Mouse (Mus musculus) heart, embryonic 15.5 days (tissue): Measurements from ENCODE around the gene Pdk2. TPM values are rescaled to one million over a fixed set of nuclear protein-coding genes. Genes with fewer than 3 reads are reported as not detected.

Experiments
- ATAC-seq: fragments of 200-750 bp; cut with Nextera tagmentation; replicated peaks from 2 replicates; pipeline ENCODE4 v1.8.0; 2017; ENCODE audit warnings: low read depth, moderate TSS enrichment; ENCODE audit not compliant: insufficient number of reproducible peaks, insufficient read depth, low FRiP score
- H3K27ac ChIP-seq: fragments of 300-500 bp; sonication (generic); 2 replicates; pipeline ENCODE4 v1.5.1; 2015; ENCODE audit warnings: mild to moderate bottlenecking, inconsistent platforms
- H3K27me3 ChIP-seq: fragments of 300-500 bp; sonication (generic); 2 replicates; pipeline ENCODE4 v1.6.1; 2015; ENCODE audit warnings: inconsistent platforms
- H3K36me3 ChIP-seq: fragments of 300-500 bp; sonication (generic); 2 replicates; pipeline ENCODE4 v1.6.1; 2015; ENCODE audit warnings: mild to moderate bottlenecking, inconsistent platforms
- H3K4me1 ChIP-seq: fragments of 300-500 bp; sonication (generic); replicated peaks from 2 replicates; pipeline ENCODE4 v1.6.1; 2015; ENCODE audit warnings: inconsistent platforms
- H3K4me2 ChIP-seq: fragments of 300-500 bp; sonication (generic); 2 replicates; pipeline ENCODE4 v1.6.1; 2015; ENCODE audit warnings: inconsistent platforms, mild to moderate bottlenecking, moderate library complexity
- H3K4me3 ChIP-seq: fragments of 300-500 bp; sonication (generic); 2 replicates; pipeline ENCODE4 v1.5.1; 2015; ENCODE audit warnings: mild to moderate bottlenecking, inconsistent platforms
- H3K9ac ChIP-seq: fragments of 300-500 bp; sonication (generic); 2 replicates; pipeline ENCODE4 v1.6.1; 2015; ENCODE audit warnings: mild to moderate bottlenecking, inconsistent platforms
- H3K9me3 ChIP-seq: fragments of 300-500 bp; sonication (generic); replicated peaks from 2 replicates; pipeline ENCODE4 v1.6.1; 2016; ENCODE audit warnings: inconsistent platforms
- WGBS: fragments of 180-500 bp; shearing (Covaris S2); methylation state at CpG from one replicate; pipeline ENCODE4 v1.1.7; 2015; ENCODE audit warnings: mixed read lengths; 5-methylcytosine and 5-hydroxymethylcytosine counted together
- polyA plus RNA-seq: library from polyadenylated mRNA; unstranded; fragments of >200 nt; fragmentation: Nextera tagmentation; extraction: Ambion mirVana; gene quantifications from 2 replicates; pipeline ENCODE4 v1.2.1, GENCODE M21; 2015

The Pdk2 gene
- polyA plus RNA-seq, 1 experiment from 2014 or later = 114 TPM

DNA sequence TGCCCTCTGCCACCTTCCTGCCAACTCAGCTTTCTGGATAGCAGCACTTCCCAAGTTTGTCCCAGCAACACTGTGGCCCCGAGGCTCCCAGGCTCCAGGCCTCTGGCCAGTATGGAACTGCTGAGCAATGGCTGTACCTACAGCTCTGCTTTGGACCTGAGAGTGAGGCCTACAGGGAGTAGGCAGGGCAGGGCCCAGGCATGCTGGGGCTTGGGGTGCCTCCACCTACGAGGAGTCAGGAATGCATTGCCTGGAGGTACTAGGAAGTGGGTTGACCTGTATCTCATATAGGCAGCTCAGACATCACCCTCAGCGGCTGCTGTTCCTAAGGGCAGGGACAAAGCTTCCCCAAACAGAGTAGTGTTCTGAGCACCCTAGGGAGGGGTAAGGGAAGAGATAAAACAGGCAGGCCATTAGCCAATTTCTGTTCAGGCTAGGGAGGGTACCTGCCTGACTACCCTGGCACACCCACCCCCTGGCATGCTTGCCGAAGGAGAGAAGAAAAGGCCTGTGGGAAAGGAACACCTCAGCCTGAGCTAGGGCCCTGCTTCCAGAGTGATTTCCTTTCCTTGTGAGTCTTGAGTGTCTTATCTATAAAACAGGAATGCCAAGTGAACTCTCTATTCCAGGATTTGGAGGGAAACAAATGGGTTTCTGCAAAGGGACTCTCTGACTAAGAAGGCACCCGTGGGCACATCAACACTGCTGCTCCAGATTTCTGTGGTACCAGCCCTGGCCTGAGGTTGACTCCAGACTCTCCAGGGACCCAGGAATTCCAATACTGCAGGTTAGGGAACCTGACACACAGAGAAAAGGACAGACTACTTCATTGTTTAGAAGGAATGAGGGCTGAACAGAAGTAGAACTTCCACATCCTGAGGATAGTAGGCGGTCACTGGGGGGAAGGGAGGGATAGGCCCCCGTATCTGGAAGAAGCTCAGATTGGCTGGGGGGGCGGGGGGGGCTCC lies 29.3 kb upstream of the Pdk2 start:
- H3K4me1 ChIP-seq = peaks cover 69% of the 10 kb centered on the region
- H3K9ac ChIP-seq = no peak overlapping the region
- H3K27ac ChIP-seq = peak overlapping the region; percentile 86
- H3K36me3 ChIP-seq = peaks cover 10% of the 10 kb centered on the region; the same call in 1 of the 2 replicates
- WGBS = 39% methylated on average over 8 of the region's 8 CpGs
- no peaks in the 10 kb centered on the region for H3K27me3 ChIP-seq
- ATAC-seq = no peak
- H3K9me3 ChIP-seq = no peaks in the 10 kb centered on the region
- no peak overlapping the region for H3K4me3 ChIP-seq
- H3K4me2 ChIP-seq = 0 out of 2 replicates have a peak overlapping the region, but pooled peaks have one; percentile 30

- Histone ChIP-seq H3K4me2 (no peak overlapping the region), H3K27ac (peak overlapping the region; percentile 86), H3K27me3 (no peaks in the 10 kb centered on the region), H3K9me3 (no peaks in the 10 kb centered on the region), H3K4me3 (no peak overlapping the region), H3K9ac (no peak overlapping the region), H3K36me3 (peaks cover 15% of the 10 kb centered on the region; the same call in 1 of the 2 replicates), H3K4me1 (peaks cover 58% of the 10 kb centered on the region)
- 75% methylated on average over 10 of the region's 10 CpGs for WGBS
- ATAC-seq = no peak
Observed at GRCm38 (mm10) chr11:95069226-95069957, 28.2 kb upstream of the Pdk2 start.

GRCm38 (mm10) chr11:95056768-95057501 lies 15.8 kb upstream of the Pdk2 start:
- Histone ChIP-seq H3K4me1 (peaks cover 6% of the 10 kb centered on the region), H3K4me3 (no peak overlapping the region), H3K36me3 (peaks cover 26% of the 10 kb centered on the region; the same call in 1 of the 2 replicates), H3K9ac (no peak overlapping the region), H3K9me3 (no peaks in the 10 kb centered on the region), H3K27ac (no peak overlapping the region), H3K4me2 (no peak overlapping the region), H3K27me3 (no peaks in the 10 kb centered on the region)
- 45% methylated on average over 19 of the region's 19 CpGs for WGBS
- no peak for ATAC-seq

DNA sequence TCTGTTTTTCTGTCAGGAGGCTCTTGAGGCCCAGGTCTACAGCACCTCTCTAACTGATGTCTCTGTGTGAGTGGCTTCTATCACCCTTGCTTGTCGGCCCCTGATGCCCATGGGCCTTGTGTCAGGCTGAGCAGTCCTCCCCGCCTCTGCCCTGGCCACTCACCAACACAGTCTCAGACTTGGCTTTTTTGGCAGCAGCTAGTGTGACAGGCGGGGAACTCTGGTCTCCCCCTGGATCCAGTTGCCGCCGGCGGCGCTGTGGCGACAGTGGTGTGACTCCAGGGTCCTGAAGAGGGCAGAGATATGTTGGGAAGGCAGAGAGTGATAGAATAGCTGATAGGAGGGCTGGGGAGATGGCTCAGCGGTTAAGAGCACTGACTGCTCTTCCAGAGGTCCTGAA lies 11.9 kb upstream of the Pdk2 start:
- H3K4me1 ChIP-seq = peaks cover 5% of the 10 kb centered on the region
- H3K36me3 ChIP-seq = peaks cover 37% of the 10 kb centered on the region; the same call in 1 of the 2 replicates
- no peak overlapping the region for H3K4me3 ChIP-seq
- no peak overlapping the region for H3K27ac ChIP-seq
- H3K4me2 ChIP-seq = no peak overlapping the region
- no peak for ATAC-seq
- H3K27me3 ChIP-seq = no peaks in the 10 kb centered on the region
- no peak overlapping the region for H3K9ac ChIP-seq
- H3K9me3 ChIP-seq = no peaks in the 10 kb centered on the region
- 56% methylated on average over 9 of the region's 9 CpGs for WGBS

DNA sequence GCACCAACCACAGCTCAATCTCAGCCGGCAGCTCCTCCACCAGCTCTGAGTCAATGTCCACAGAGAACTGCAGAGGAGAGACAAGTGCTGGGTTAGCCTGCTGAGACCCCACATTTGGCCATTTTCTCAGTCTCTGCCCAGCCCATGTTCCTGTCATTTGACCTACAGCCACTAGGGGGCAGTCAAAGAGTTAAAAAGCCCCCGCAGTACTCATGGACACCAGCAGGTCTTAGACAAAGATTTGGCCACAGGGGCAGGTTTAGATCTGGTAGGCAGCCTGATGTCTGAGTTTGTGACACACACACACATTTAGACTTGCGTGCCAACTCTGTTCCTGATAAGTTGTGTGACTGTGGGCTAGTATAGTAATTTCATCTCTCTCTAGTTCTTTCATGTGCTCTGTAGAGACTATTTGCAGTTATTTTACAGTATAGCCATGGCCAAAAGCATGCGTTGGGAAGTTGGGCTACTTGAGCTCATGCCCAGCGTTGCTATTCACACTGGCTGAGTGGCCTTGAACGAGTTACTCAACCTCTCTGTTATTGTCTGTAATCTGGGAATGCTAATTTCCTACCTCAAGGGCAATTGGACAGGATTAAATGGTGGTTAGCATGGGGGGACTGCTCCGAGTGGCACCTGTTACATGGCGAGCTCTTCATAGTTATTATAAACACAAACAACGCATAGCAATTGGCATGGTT lies 6.0 kb upstream of the Pdk2 start:
- WGBS = 56% methylated on average over 9 of the region's 9 CpGs
- Histone ChIP-seq H3K4me2 (no peak overlapping the region), H3K9me3 (no peaks in the 10 kb centered on the region), H3K4me3 (no peak overlapping the region), H3K36me3 (peaks cover 21% of the 10 kb centered on the region; the same call in 1 of the 2 replicates), H3K4me1 (no peaks in the 10 kb centered on the region), H3K27me3 (no peaks in the 10 kb centered on the region), H3K9ac (no peak overlapping the region), H3K27ac (no peak overlapping the region)
- 0 out of 2 replicates have a peak, but pooled peaks have one; percentile 7 for ATAC-seq

GRCm38 (mm10) chr11:95044185-95044870 lies 3.2 kb upstream of the Pdk2 start:
- WGBS = 64% methylated on average over 12 of the region's 13 CpGs
- Histone ChIP-seq H3K4me3 (no peak overlapping the region), H3K9ac (no peak overlapping the region), H3K36me3 (peaks cover 6% of the 10 kb centered on the region; the same call in 1 of the 2 replicates), H3K4me1 (peaks cover 17% of the 10 kb centered on the region), H3K27ac (no peak overlapping the region), H3K27me3 (no peaks in the 10 kb centered on the region), H3K4me2 (no peak overlapping the region), H3K9me3 (no peaks in the 10 kb centered on the region)
- no peak for ATAC-seq

- Histone ChIP-seq H3K4me1 (peaks cover 17% of the 10 kb centered on the region), H3K27me3 (no peaks in the 10 kb centered on the region), H3K4me3 (no peak overlapping the region), H3K27ac (no peak overlapping the region), H3K36me3 (peaks cover 10% of the 10 kb centered on the region), H3K9ac (no peak overlapping the region), H3K4me2 (no peak overlapping the region), H3K9me3 (no peaks in the 10 kb centered on the region)
- 46% methylated on average over 7 of the region's 7 CpGs for whole genome bisulfite sequencing
- no peak for ATAC-seq
Observed at GRCm38 (mm10) chr11:95043608-95044007, 2.5 kb upstream of the Pdk2 start.

- WGBS = 81% methylated on average over 4 of the region's 4 CpGs
- Histone ChIP-seq H3K27me3 (no peaks in the 10 kb centered on the region), H3K9ac (no peak overlapping the region), H3K36me3 (peaks cover 14% of the 10 kb centered on the region), H3K9me3 (no peaks in the 10 kb centered on the region), H3K27ac (no peak overlapping the region), H3K4me2 (no peak overlapping the region), H3K4me3 (no peak overlapping the region), H3K4me1 (peaks cover 17% of the 10 kb centered on the region)
- no peak for ATAC-seq
Observed at GRCm38 (mm10) chr11:95043060-95043459, 1.9 kb upstream of the Pdk2 start.

- ATAC-seq = no peak
- peak overlapping the region; percentile 67 for H3K27ac ChIP-seq
- under 1% methylated on average over 11 of the region's 11 CpGs for WGBS
Observed at GRCm38 (mm10) chr11:95042096-95042495, 942 bp upstream of the Pdk2 start.

GRCm38 (mm10) chr11:95040491-95041138 lies 539 bp downstream of the Pdk2 start:
- peak; percentile 77 for ATAC-seq
- no peaks in the 10 kb centered on the region for H3K9me3 ChIP-seq

More at GRCm38 (mm10) chr11:95042096-95042495, 942 bp upstream of the Pdk2 start:
- Histone ChIP-seq H3K4me3 (peak overlapping the region; percentile 94), H3K9ac (peak overlapping the region; percentile 47), H3K36me3 (peaks cover 23% of the 10 kb centered on the region), H3K9me3 (no peaks in the 10 kb centered on the region), H3K27me3 (no peaks in the 10 kb centered on the region), H3K4me2 (peak overlapping the region; percentile 88), H3K4me1 (peaks cover 17% of the 10 kb centered on the region)

More at GRCm38 (mm10) chr11:95040491-95041138, 539 bp downstream of the Pdk2 start:
- Histone ChIP-seq H3K4me1 (peaks cover 17% of the 10 kb centered on the region), H3K27me3 (no peaks in the 10 kb centered on the region), H3K4me2 (peak overlapping the region; percentile 88), H3K4me3 (peak overlapping the region; percentile 94), H3K36me3 (peaks cover 35% of the 10 kb centered on the region), H3K9ac (peak overlapping the region; percentile 91), H3K27ac (peak overlapping the region; percentile 91)
- WGBS = under 1% methylated on average over 20 of the region's 20 CpGs
